Mouse (Mus musculus): ENCODE data around the gene Col4a2.

DNA sequence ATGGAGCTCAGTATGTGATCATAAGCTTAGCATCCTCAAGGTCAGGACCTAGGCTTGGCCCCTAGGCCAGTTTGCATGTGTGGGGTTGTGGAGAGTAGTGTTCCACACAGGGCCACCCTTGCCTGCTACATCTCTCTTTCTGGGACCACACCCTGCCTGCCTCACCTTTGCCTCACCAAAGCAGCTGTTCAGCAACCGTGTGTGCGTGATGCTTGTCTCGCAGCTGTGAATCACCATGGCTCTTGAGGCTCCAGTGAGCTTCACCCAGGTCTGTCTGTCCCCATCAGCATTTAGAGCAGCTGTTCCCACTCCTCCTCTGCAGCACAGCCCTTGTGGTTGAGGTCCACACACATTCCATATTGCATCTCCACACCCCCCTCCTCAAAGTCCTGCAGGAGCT lies 43.3 kb downstream of the Col4a2 start:
- TF ChIP-seq POLR2A (IDR thresholded peaks at IDR 0.05; ENCODE audit: extremely low read depth, insufficient read depth, low read length) (no peak), CTCF (IDR thresholded peaks at IDR 0.05; ENCODE audit: extremely low read depth, insufficient read depth, low read length) (no peak)
